Mouse (Mus musculus): ENCODE data around the gene Pard6b.
A peak's percentile ranks its signal among the peaks of the same experiment; 100 is the strongest.

Gene Pard6b

DNA sequence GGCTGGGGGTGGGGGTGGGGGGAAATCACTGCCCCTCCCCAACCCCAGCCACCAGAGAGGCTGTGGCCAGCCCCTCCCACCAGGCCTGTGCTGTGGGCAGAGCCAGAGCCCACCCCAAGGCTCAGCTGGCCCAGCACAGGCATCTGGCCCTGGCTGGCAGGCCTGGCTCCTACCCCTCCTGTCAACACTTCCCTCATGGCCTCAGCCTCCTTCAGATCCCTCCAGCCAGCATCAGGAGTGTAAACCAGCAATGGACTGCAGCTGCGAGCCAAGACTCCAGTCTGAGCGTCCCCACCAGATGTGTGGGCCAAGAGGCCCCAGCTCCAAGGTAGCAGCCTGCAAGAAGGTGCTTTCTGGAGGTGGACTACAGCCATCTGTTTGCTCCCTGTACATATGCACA is 64.6 kb downstream of the Pard6b start:
- DNase-seq: no peak

DNA sequence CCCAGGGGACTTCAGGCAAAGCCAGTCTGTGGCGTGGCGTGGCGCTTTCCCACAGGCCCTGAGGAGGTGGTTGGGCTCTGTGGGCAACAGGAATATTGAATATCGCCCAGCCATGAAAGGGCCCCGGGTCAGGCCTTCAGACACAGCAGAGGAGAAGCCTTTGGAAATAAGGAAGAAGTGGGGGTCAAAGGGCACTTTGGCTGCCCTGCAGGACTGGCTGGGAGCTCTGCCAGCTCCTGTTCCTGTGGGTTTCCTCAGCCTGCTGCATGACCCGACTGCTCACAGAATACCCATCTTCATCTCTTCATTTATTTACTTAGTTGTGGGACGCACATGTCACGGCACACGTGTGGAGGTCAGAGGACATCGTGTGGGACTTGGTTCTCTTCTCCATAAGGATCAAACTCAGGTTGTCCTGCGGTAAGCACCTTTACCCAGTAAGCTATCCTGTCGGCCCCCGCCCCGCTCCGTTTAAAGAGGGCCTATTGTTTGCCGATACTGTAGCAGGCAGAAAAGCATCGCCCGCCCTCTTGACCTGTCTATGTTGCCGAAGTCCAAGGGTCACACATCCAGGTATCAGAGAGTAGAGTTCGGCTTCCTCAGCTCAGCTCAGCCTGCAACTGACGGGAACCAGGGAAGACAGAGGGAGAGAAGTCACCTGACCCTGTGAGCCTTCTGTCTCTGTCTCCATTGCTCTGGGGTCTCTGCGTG is 67.1 kb downstream of the Pard6b start:
- DNase-seq: peak; percentile 86

DNA sequence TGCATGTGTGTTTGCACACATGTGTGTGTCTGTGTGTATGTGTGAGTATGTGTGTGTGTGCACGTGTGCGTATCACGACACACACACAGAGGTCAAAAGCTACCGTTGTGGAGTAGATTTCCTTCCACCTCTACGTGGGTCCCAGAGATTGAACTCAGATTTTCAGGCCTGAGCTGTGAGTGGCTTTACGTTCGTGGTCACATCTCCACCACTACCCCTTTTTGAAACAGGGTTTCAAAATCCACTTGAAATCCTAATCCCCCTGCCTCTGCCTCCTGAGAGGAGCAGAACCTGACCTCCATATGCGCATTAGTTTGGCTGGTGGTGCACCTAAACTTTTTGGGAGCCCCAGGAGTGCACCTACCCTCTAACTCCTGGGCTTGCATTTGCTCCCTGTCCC is 68.4 kb downstream of the Pard6b start:
- DNase-seq: no peak

All from kidney, postnatal 14 days (tissue).